Mouse (Mus musculus): ENCODE data around the gene Angptl8. TPM values are rescaled to one million over a fixed set of nuclear protein-coding genes. Genes with fewer than 3 reads are reported as not detected.
"Not testable (repeated sequence)": the region's sequence is repeated elsewhere in the genome, so short reads cannot be mapped to it uniquely, and the experiment has no call there.

Angptl8 gene
- polyA plus RNA-seq, 1 experiment from 2014 or later, result 2.8 TPM

DNA sequence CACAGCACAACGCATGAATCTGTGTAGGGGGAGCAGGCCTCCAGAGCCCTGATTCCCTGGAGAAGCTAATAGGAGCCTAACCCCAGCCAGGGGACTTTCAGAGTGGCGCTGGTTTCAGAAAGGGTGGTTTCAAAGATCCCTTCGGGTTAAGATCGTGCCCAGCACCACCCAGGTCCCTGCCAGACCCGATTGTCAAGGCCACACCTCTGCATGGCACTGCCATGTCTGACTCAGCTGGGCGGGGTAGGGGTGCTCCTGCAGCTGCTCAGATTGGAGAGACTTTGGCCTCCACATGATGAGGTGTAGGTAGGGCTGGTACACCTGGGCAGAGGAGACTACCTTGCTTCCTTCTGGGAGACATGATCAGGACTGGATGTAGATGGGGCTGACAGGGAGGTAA lies 19.6 kb downstream of the Angptl8 start:
- ATAC-seq (ENCODE audit: insufficient number of reproducible peaks, insufficient read depth, low FRiP score, low read depth), result no peak
- Histone ChIP-seq H3K4me3 (ENCODE audit: low read depth, low read length) (no peak overlapping the region), H3K36me3 (ENCODE audit: control insufficient read depth, insufficient read depth, low read length) (no peaks in the 10 kb centered on the region), H3K27me3 (ENCODE audit: control insufficient read depth, insufficient read depth, low read length) (no peaks in the 10 kb centered on the region), H3K4me2 (replicated peaks; ENCODE audit: low read depth, low read length) (no peak overlapping the region), H3K4me1 (ENCODE audit: control insufficient read depth, insufficient read depth, low read length) (peaks cover 9% of the 10 kb centered on the region; the same call in 1 of the 2 replicates), H3K9me3 (ENCODE audit: control insufficient read depth, low read depth, low read length) (no peaks in the 10 kb centered on the region), H3K9ac (replicated peaks; ENCODE audit: low read depth, low read length) (no peak overlapping the region), H3K27ac (ENCODE audit: low read length) (no peak overlapping the region)
- 89% methylated on average over 6 of the region's 6 CpGs for WGBS

DNA sequence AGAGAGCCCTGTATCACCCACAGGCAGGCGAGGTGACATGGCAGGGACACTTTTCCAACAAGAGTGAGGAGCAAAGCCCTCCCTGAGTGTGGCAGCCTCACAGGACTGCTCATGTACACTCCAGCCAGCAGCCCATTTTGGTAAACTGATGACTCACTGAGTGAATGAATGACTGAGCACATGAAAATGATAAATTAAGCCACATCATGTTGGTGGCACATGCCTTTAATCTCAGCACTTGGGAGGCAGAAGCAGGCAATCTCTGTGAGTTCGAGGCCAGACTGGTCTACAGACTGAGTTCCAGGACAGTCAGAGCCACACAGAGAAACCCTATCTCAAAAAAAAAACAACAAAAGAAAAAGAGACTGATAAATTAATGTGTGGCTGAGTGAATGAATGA lies 22.2 kb downstream of the Angptl8 start:
- 71% methylated on average over 2 of the region's 2 CpGs for WGBS
- no peak overlapping the region for H3K4me3 ChIP-seq (ENCODE audit: low read depth, low read length)
- H3K9ac ChIP-seq (replicated peaks; ENCODE audit: low read depth, low read length), result no peak overlapping the region
- no peaks in the 10 kb centered on the region for H3K27me3 ChIP-seq (ENCODE audit: control insufficient read depth, insufficient read depth, low read length)
- no peak for ATAC-seq (ENCODE audit: insufficient number of reproducible peaks, insufficient read depth, low FRiP score, low read depth)
- no peaks in the 10 kb centered on the region for H3K36me3 ChIP-seq (ENCODE audit: control insufficient read depth, insufficient read depth, low read length)
- H3K4me2 ChIP-seq (replicated peaks; ENCODE audit: low read depth, low read length), result no peak overlapping the region
- H3K27ac ChIP-seq (ENCODE audit: low read length), result no peak overlapping the region
- peaks cover 3% of the 10 kb centered on the region; the same call in 1 of the 2 replicates for H3K9me3 ChIP-seq (ENCODE audit: control insufficient read depth, low read depth, low read length)
- H3K4me1 ChIP-seq (ENCODE audit: control insufficient read depth, insufficient read depth, low read length), result no peaks in the 10 kb centered on the region

DNA sequence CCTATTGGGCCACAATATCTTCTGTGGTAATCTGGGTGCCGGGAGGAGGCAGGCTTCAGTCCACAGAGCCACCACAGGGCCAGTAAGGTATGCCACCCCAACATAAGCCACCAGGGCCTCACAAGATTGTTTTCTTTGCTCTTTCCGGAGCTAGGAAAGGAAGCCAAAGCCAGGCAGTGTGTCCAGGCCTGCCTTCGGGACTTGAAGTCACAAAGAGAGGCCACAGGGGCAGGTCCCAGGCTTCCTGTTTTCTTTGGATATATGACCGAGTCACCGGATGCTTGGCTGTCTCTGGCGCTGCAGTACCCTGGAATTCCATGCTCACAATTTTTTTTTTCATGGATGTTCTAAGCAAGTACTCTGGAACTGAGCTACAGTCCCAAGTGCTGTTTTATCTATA lies 22.8 kb downstream of the Angptl8 start:
- Histone ChIP-seq H3K4me2 (replicated peaks; ENCODE audit: low read depth, low read length) (no peak overlapping the region), H3K27me3 (ENCODE audit: control insufficient read depth, insufficient read depth, low read length) (no peaks in the 10 kb centered on the region), H3K4me3 (ENCODE audit: low read depth, low read length) (no peak overlapping the region), H3K4me1 (ENCODE audit: control insufficient read depth, insufficient read depth, low read length) (no peaks in the 10 kb centered on the region), H3K9me3 (ENCODE audit: control insufficient read depth, low read depth, low read length) (peaks cover 3% of the 10 kb centered on the region; the same call in 1 of the 2 replicates), H3K36me3 (ENCODE audit: control insufficient read depth, insufficient read depth, low read length) (no peaks in the 10 kb centered on the region), H3K27ac (ENCODE audit: low read length) (no peak overlapping the region), H3K9ac (replicated peaks; ENCODE audit: low read depth, low read length) (no peak overlapping the region)
- 59% methylated on average over 6 of the region's 6 CpGs for WGBS
- peak; percentile 49; the same call in 1 of the 2 replicates for ATAC-seq (ENCODE audit: insufficient number of reproducible peaks, insufficient read depth, low FRiP score, low read depth)

DNA sequence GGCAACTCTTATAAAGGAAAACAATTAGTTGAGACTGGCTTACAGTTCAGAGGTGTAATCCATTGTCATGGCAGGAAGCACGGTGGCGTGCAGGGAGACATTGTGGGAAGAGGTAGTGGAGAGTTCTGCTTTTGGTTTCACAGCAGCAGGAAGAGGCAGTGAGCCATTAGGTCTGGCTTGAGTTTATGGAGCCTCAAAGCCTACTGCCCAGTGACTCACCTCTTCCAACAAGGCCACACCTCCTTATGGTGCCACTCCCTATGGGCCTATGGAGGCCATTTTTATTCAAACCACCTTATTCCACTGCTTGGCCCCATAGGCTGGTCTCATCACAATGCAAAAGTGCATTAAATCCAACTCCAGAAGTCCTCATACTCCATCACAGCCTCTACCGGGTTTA lies 24.3 kb downstream of the Angptl8 start:
- ATAC-seq (ENCODE audit: insufficient number of reproducible peaks, insufficient read depth, low FRiP score, low read depth), result no peak
- WGBS, result 92% methylated on average over 3 of the region's 3 CpGs

DNA sequence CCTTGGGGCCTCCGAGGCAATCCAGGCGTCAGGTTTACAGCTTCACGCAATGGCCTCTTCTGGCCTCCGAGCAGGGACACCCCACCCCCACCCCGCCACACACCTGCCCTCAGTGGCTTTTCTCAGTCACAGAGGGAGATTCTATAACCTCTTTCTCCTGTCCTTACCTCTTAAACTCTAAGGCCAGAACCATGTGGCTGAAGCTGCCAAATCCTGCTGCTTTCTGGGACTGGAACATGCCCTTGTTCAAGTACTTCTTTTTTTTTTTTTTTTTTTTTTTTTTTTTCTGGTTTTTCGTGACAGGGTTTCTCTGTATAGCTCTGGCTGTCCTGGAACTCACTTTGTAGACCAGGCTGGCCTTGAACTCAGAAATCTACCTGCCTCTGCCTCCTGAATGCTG lies 25.0 kb downstream of the Angptl8 start:
- not testable (repeated sequence) for H3K27me3 ChIP-seq (ENCODE audit: control insufficient read depth, insufficient read depth, low read length); H3K9ac ChIP-seq (replicated peaks; ENCODE audit: low read depth, low read length); H3K4me2 ChIP-seq (replicated peaks; ENCODE audit: low read depth, low read length); H3K4me1 ChIP-seq (ENCODE audit: control insufficient read depth, insufficient read depth, low read length); H3K4me3 ChIP-seq (ENCODE audit: low read depth, low read length); H3K9me3 ChIP-seq (ENCODE audit: control insufficient read depth, low read depth, low read length); ATAC-seq (ENCODE audit: insufficient number of reproducible peaks, insufficient read depth, low FRiP score, low read depth); H3K36me3 ChIP-seq (ENCODE audit: control insufficient read depth, insufficient read depth, low read length); H3K27ac ChIP-seq (ENCODE audit: low read length)
- 59% methylated on average over 6 of the region's 6 CpGs for WGBS

More for the DNA sequence above, 24.3 kb downstream of the Angptl8 start:
- Histone ChIP-seq H3K27ac (ENCODE audit: low read length) (no peak overlapping the region), H3K4me1 (ENCODE audit: control insufficient read depth, insufficient read depth, low read length) (no peaks in the 10 kb centered on the region), H3K4me2 (replicated peaks; ENCODE audit: low read depth, low read length) (no peak overlapping the region), H3K36me3 (ENCODE audit: control insufficient read depth, insufficient read depth, low read length) (no peaks in the 10 kb centered on the region), H3K9ac (replicated peaks; ENCODE audit: low read depth, low read length) (no peak overlapping the region), H3K9me3 (ENCODE audit: control insufficient read depth, low read depth, low read length) (peaks cover 3% of the 10 kb centered on the region; the same call in 1 of the 2 replicates), H3K27me3 (ENCODE audit: control insufficient read depth, insufficient read depth, low read length) (no peaks in the 10 kb centered on the region), H3K4me3 (ENCODE audit: low read depth, low read length) (no peak overlapping the region)

DNA sequence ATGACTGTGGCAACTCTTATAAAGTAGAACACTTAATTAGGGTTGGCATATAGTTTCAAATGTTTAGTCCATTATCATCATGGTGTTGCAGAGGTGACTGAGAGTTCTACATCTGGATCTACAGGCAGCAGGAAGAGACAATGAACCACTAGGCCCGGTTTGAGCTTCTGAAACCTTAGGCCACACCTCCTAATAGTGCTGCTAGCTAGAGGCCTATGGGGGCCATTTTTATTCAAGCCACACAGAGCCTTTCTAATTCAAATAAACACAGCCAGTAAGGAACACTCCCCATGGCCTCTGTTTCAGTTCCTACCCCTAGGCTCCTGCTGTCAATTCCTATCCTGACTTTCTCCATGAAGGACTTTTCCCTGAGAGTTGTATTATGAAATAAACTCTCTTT lies 26.9 kb downstream of the Angptl8 start:
- ATAC-seq (ENCODE audit: insufficient number of reproducible peaks, insufficient read depth, low FRiP score, low read depth), result no peak
- Histone ChIP-seq H3K27me3 (ENCODE audit: control insufficient read depth, insufficient read depth, low read length) (no peaks in the 10 kb centered on the region), H3K9me3 (ENCODE audit: control insufficient read depth, low read depth, low read length) (peaks cover 3% of the 10 kb centered on the region; the same call in 1 of the 2 replicates), H3K4me3 (ENCODE audit: low read depth, low read length) (no peak overlapping the region), H3K9ac (replicated peaks; ENCODE audit: low read depth, low read length) (no peak overlapping the region), H3K4me2 (replicated peaks; ENCODE audit: low read depth, low read length) (no peak overlapping the region), H3K4me1 (ENCODE audit: control insufficient read depth, insufficient read depth, low read length) (0 out of 2 replicates have a peak, but pooled peaks cover 4% of the 10 kb centered on the region), H3K27ac (ENCODE audit: low read length) (no peak overlapping the region), H3K36me3 (ENCODE audit: control insufficient read depth, insufficient read depth, low read length) (no peaks in the 10 kb centered on the region)
- WGBS, result 72% methylated on average over 1 of the region's 1 CpGs

DNA sequence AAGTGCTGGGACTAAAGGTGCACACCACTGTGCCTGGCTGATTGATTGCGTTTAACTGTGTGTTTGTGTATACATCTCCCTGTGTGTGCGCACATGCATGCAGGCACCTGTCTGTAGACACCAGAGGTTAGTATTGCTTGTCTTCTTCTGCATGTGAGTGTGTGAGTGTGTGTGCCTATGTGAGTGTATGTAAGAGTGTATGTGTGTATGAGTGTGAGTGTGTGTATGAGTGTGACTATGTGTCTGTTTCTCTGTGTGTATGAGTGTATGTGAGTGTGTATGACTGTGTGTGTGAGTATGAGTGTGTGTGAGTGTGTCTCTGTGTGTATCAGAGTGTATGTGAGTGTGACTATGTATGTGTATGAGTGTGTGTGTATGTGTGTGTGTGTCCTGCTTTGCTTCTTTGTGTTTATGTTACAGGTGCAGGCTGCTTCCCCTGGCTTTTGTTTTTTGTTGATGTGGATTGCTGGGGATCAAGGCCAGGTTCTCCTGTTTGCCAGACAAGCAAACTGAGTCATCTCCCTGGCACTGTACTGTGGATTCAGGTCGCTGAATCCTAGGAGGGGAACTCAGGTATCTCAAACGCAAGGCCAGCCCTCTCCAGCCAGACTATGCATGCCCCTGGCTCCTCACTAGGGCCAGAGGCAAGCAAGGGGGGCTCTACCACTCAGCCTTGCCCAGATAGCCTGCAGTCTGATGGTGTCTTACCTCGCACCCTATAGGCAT lies 30.5 kb downstream of the Angptl8 start:
- no peak overlapping the region for H3K27ac ChIP-seq (ENCODE audit: low read length)
- no peaks in the 10 kb centered on the region for H3K27me3 ChIP-seq (ENCODE audit: control insufficient read depth, insufficient read depth, low read length)
- 65% methylated on average over 5 of the region's 5 CpGs for WGBS
- no peak for ATAC-seq (ENCODE audit: insufficient number of reproducible peaks, insufficient read depth, low FRiP score, low read depth)
- H3K9me3 ChIP-seq (ENCODE audit: control insufficient read depth, low read depth, low read length), result peaks cover 3% of the 10 kb centered on the region; the same call in 1 of the 2 replicates
- no peak overlapping the region for H3K4me3 ChIP-seq (ENCODE audit: low read depth, low read length)
- 0 out of 2 replicates have a peak, but pooled peaks cover 4% of the 10 kb centered on the region for H3K4me1 ChIP-seq (ENCODE audit: control insufficient read depth, insufficient read depth, low read length)
- H3K4me2 ChIP-seq (replicated peaks; ENCODE audit: low read depth, low read length), result no peak overlapping the region
- H3K36me3 ChIP-seq (ENCODE audit: control insufficient read depth, insufficient read depth, low read length), result no peaks in the 10 kb centered on the region
- no peak overlapping the region for H3K9ac ChIP-seq (replicated peaks; ENCODE audit: low read depth, low read length)

DNA sequence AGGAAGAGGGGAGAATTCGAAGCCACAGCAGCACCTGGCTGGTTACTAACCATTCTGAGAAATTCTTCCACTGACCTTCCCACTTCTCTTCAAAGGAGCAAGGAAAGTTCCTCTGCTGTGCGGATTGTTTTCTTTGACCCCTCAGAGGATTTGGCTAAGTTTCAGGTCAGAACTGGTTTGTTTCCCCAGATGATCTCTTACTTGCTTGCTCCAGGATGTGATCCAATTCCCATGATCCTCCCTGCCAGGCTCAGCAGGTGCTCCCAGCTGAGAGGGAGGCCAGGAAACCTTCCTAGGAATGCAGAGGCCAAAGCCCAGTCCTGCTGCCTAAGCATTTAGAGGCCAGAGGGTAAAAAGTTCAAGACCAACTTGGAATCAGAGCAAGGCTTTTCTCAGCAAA lies 31.3 kb downstream of the Angptl8 start:
- Histone ChIP-seq H3K36me3 (ENCODE audit: control insufficient read depth, insufficient read depth, low read length) (no peaks in the 10 kb centered on the region), H3K9ac (replicated peaks; ENCODE audit: low read depth, low read length) (no peak overlapping the region), H3K27me3 (ENCODE audit: control insufficient read depth, insufficient read depth, low read length) (no peaks in the 10 kb centered on the region), H3K4me2 (replicated peaks; ENCODE audit: low read depth, low read length) (no peak overlapping the region), H3K4me3 (ENCODE audit: low read depth, low read length) (no peak overlapping the region), H3K9me3 (ENCODE audit: control insufficient read depth, low read depth, low read length) (peaks cover 3% of the 10 kb centered on the region; the same call in 1 of the 2 replicates), H3K27ac (ENCODE audit: low read length) (no peak overlapping the region), H3K4me1 (ENCODE audit: control insufficient read depth, insufficient read depth, low read length) (0 out of 2 replicates have a peak, but pooled peaks cover 4% of the 10 kb centered on the region)
- no peak for ATAC-seq (ENCODE audit: insufficient number of reproducible peaks, insufficient read depth, low FRiP score, low read depth)
- WGBS, result 40% methylated on average over 2 of the region's 2 CpGs
